Mouse (Mus musculus): ENCODE measurements around the gene Cdkn2a. TPM values are rescaled to one million over a fixed set of nuclear protein-coding genes. Genes with fewer than 3 reads are reported as not detected.

Gene Cdkn2a
- polyA plus RNA-seq, 1 experiment from 2014 or later: not detected

DNA sequence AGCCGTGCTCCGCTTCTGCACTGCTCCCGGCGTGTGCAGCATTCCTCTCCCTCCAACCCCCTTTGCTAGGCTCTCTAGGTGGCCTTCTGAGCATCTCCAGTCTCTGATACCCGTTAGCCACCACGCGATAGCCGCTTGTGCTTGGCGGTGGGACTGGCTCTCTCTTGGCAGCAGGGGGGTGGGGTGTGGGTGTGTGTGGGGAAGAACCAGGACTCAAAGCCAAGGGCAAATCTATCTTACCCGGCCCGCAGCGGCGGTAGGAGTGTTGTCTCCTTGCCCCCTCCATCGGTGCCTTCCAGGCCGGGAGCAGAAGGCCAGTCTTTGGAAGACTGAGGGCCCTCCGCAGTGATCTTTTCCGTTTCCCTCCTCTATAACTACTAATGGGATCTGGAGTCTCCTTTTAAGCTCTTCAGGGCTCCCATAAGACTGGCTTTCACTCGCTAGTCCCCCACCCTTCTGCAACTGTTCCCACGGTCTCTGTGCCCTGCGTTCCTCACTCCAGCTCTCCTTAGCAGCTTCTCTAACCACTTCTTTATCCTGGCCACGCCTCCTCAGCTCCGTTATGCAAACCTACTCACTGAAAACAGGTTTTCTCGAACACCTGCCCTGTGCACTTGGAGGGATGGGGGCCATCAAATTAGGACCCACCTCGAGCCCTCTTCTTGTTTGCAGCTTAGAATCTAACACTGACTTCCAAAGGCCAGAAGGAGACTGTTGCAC lies 19.5 kb downstream of the Cdkn2a start:
- no peak overlapping the region for H3K4me3 ChIP-seq (ENCODE audit: low read depth, low read length)
- H3K4me2 ChIP-seq (ENCODE audit: low read depth, severe bottlenecking): no peak overlapping the region
- no peak overlapping the region for H3K27ac ChIP-seq (replicated peaks; ENCODE audit: low read depth, low read length)
- WGBS: under 1% methylated on average over 24 of the region's 24 CpGs
- ATAC-seq (ENCODE audit: insufficient number of reproducible peaks, low FRiP score, low TSS enrichment, low read depth) (no peak), DNase-seq (ENCODE audit: low spot score) (peak; percentile 41)
- no peaks in the 10 kb centered on the region for H3K9me3 ChIP-seq (ENCODE audit: control insufficient read depth, low read length)
- peaks cover 77% of the 10 kb centered on the region for H3K27me3 ChIP-seq (ENCODE audit: control insufficient read depth, insufficient read depth, low read length)
- H3K36me3 ChIP-seq (ENCODE audit: control insufficient read depth, insufficient read depth, low read length): no peaks in the 10 kb centered on the region
- H3K9ac ChIP-seq (ENCODE audit: low read length): no peak overlapping the region
- H3K4me1 ChIP-seq (ENCODE audit: control insufficient read depth, insufficient read depth, low read length): no peaks in the 10 kb centered on the region

DNA sequence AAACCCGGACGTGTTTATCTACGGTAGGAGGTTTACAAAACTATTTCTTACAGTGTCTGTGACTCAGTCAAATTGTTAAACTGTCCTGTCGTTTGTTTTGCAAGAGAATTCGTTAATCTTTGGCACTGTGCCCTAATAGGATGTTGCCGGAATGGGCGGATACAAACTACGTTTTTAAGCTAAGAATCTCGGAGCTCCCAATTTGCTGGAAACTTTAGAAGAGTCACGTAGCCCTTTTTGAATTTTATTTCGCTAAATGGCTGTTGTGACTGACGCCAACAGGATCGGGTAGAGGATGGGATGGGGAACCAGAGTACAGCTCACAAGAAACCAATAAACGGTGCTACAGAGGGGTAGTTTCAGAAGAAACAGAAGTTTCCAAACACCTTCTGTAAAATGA lies 20.4 kb downstream of the Cdkn2a start:
- Histone ChIP-seq H3K4me2 (ENCODE audit: low read depth, severe bottlenecking) (no peak overlapping the region), H3K4me1 (ENCODE audit: control insufficient read depth, insufficient read depth, low read length) (no peaks in the 10 kb centered on the region), H3K9me3 (ENCODE audit: control insufficient read depth, low read length) (no peaks in the 10 kb centered on the region), H3K27me3 (ENCODE audit: control insufficient read depth, insufficient read depth, low read length) (peaks cover 68% of the 10 kb centered on the region), H3K4me3 (ENCODE audit: low read depth, low read length) (no peak overlapping the region), H3K9ac (ENCODE audit: low read length) (no peak overlapping the region), H3K36me3 (ENCODE audit: control insufficient read depth, insufficient read depth, low read length) (no peaks in the 10 kb centered on the region), H3K27ac (replicated peaks; ENCODE audit: low read depth, low read length) (no peak overlapping the region)
- ATAC-seq (ENCODE audit: insufficient number of reproducible peaks, low FRiP score, low TSS enrichment, low read depth): no peak
- peak; percentile 58 for DNase-seq (ENCODE audit: low spot score)
- 1% methylated on average over 14 of the region's 14 CpGs for WGBS

DNA sequence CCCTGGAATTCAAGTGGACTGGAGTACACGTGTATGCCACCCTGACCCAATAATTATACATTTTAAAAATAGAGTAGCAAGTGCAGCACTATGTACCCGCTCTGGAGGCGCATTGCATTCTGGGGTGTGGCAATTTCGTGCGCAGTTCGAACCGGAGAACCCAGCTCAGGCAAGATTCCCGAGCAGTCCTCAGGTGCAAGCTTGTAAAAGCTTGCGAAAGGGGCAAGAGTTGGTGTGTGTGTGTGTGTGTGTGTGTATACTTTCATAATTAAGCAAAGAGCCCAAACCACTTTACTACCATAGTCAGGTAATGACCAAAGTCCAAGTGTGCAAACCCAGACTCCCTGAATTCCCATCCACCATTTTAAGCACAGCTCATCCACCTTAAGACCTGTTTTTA lies 20.9 kb downstream of the Cdkn2a start:
- Histone ChIP-seq H3K36me3 (ENCODE audit: control insufficient read depth, insufficient read depth, low read length) (no peaks in the 10 kb centered on the region), H3K27me3 (ENCODE audit: control insufficient read depth, insufficient read depth, low read length) (peaks cover 66% of the 10 kb centered on the region), H3K27ac (replicated peaks; ENCODE audit: low read depth, low read length) (no peak overlapping the region), H3K4me3 (ENCODE audit: low read depth, low read length) (no peak overlapping the region), H3K4me2 (ENCODE audit: low read depth, severe bottlenecking) (no peak overlapping the region), H3K9me3 (ENCODE audit: control insufficient read depth, low read length) (no peaks in the 10 kb centered on the region), H3K9ac (ENCODE audit: low read length) (no peak overlapping the region), H3K4me1 (ENCODE audit: control insufficient read depth, insufficient read depth, low read length) (no peaks in the 10 kb centered on the region)
- under 1% methylated on average over 9 of the region's 9 CpGs for WGBS
- DNase-seq (ENCODE audit: low spot score) (no peak), ATAC-seq (ENCODE audit: insufficient number of reproducible peaks, low FRiP score, low TSS enrichment, low read depth) (no peak)

DNA sequence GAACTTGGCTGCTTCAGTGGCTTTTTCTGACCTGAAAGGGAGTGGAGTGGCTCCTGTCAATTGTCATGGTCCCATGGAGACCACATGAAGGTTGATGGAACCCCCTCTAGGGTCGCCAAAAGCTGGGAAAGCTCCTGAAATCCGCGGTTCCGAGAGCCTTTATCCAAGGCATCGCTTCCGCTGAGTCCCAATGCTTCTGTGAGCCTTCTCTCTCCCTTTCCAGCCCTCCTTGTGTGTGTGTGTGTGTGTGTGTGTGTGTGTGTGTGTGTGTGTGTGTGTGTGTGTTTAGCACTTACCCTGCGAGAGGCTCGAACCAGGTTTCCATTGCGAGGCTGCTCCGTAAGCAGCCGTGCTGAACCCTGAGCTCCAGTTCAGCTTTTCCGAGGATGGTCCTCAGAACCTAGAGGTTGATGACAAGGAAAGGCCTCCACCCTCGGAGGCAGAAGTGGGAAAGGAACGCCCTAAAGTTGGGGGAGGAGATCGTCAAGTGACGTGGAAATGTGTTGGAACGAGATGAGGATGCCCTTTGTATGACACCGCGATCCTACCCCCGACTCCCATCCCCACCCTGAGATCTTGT lies 21.4 kb downstream of the Cdkn2a start:
- H3K27me3 ChIP-seq (ENCODE audit: control insufficient read depth, insufficient read depth, low read length): peaks cover 64% of the 10 kb centered on the region
- no peak for ATAC-seq (ENCODE audit: insufficient number of reproducible peaks, low FRiP score, low TSS enrichment, low read depth)
- no peak overlapping the region for H3K4me2 ChIP-seq (ENCODE audit: low read depth, severe bottlenecking)
- H3K4me3 ChIP-seq (ENCODE audit: low read depth, low read length): no peak overlapping the region
- H3K9me3 ChIP-seq (ENCODE audit: control insufficient read depth, low read length): no peaks in the 10 kb centered on the region
- no peak overlapping the region for H3K27ac ChIP-seq (replicated peaks; ENCODE audit: low read depth, low read length)
- no peak overlapping the region for H3K9ac ChIP-seq (ENCODE audit: low read length)
- no peaks in the 10 kb centered on the region for H3K36me3 ChIP-seq (ENCODE audit: control insufficient read depth, insufficient read depth, low read length)
- H3K4me1 ChIP-seq (ENCODE audit: control insufficient read depth, insufficient read depth, low read length): no peaks in the 10 kb centered on the region
- peak; percentile 45 for DNase-seq (ENCODE audit: low spot score)
- under 1% methylated on average over 20 of the region's 20 CpGs for WGBS

DNA sequence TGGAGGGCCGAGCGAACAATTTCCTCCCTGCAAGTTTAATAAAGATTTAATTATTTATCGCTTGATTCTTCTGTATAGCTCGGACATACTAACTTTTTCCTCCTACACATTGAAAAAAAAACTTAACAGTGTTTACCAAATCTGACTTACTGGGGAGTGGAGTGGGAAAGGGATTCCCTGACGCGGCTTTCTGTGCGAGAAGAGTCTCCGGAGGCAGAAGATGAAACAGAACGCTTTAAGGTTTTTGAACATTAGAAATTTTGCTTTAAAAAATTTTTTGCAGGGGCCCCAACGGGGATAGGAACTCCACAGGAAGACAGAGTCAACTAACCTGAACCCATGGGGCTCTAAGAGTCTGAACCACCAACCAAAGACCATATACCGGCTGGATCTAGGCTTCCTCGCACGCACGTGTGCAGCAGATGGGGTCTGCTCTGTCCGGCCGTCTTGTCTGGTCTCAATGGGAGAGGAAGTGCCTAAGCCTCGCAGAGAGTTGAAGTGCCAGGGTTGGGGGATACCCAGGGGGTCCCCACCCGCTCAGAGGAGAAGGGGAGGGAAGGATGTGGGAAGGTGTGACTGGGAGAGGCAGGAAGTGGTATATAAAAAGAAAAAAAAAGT lies 22.2 kb downstream of the Cdkn2a start:
- peaks cover 56% of the 10 kb centered on the region for H3K27me3 ChIP-seq (ENCODE audit: control insufficient read depth, insufficient read depth, low read length)
- H3K36me3 ChIP-seq (ENCODE audit: control insufficient read depth, insufficient read depth, low read length): no peaks in the 10 kb centered on the region
- 4% methylated on average over 18 of the region's 18 CpGs for WGBS
- no peak for ATAC-seq (ENCODE audit: insufficient number of reproducible peaks, low FRiP score, low TSS enrichment, low read depth)
- H3K9ac ChIP-seq (ENCODE audit: low read length): no peak overlapping the region
- H3K4me1 ChIP-seq (ENCODE audit: control insufficient read depth, insufficient read depth, low read length): no peaks in the 10 kb centered on the region
- H3K27ac ChIP-seq (replicated peaks; ENCODE audit: low read depth, low read length): no peak overlapping the region
- H3K9me3 ChIP-seq (ENCODE audit: control insufficient read depth, low read length): no peaks in the 10 kb centered on the region
- H3K4me3 ChIP-seq (ENCODE audit: low read depth, low read length): no peak overlapping the region
- no peak overlapping the region for H3K4me2 ChIP-seq (ENCODE audit: low read depth, severe bottlenecking)
- peak; percentile 45 for DNase-seq (ENCODE audit: low spot score)

DNA sequence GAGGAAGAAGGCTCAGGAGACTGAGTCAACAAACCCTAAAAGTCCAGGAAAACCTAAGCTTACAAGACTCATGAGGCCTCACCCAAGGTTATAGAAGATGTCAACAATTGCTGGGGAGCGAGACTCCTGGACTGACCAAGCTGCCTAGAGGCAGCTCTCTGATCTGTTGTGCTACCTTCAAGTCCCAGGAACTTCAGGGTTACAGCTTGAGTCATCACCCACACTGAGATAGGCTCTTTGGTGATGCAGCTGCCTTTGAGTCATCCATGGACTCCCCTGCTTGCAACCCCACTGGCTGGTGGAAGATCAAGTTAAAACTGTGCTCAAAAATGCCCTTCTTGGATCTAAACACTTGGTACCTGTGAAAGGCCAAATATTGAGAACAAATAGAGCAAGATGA lies 36.7 kb downstream of the Cdkn2a start:
- WGBS: 78% methylated on average over 1 of the region's 1 CpGs
- ATAC-seq (ENCODE audit: insufficient number of reproducible peaks, low FRiP score, low TSS enrichment, low read depth) (no peak), DNase-seq (ENCODE audit: low spot score) (no peak)
- Histone ChIP-seq H3K9me3 (ENCODE audit: control insufficient read depth, low read length) (no peaks in the 10 kb centered on the region), H3K4me2 (ENCODE audit: low read depth, severe bottlenecking) (no peak overlapping the region), H3K27ac (replicated peaks; ENCODE audit: low read depth, low read length) (no peak overlapping the region), H3K36me3 (ENCODE audit: control insufficient read depth, insufficient read depth, low read length) (no peaks in the 10 kb centered on the region), H3K9ac (ENCODE audit: low read length) (no peak overlapping the region), H3K4me3 (ENCODE audit: low read depth, low read length) (no peak overlapping the region), H3K4me1 (ENCODE audit: control insufficient read depth, insufficient read depth, low read length) (no peaks in the 10 kb centered on the region), H3K27me3 (ENCODE audit: control insufficient read depth, insufficient read depth, low read length) (no peaks in the 10 kb centered on the region)

DNA sequence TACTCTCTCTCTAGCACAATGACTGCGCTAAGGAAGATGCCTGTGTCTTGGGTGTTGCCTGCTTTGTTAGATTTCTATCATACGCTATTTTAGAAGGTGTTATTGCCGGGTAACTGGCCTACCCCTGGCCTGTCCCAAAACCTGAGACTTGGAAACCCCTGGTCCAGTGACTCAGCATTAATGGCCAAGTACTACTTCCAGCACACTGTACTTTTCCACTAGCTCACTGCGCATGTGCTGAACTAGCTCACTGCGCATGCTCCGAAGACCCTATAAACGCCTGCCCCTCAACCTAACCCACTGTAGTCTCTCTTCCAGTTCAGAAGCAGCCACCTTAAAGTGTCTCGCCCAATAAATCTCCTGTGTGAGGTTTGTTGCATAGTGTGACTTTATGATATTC lies 60.0 kb downstream of the Cdkn2a start:
- no peak for ATAC-seq (ENCODE audit: insufficient number of reproducible peaks, low FRiP score, low TSS enrichment, low read depth)
- 89% methylated on average over 8 of the region's 8 CpGs for WGBS
- Histone ChIP-seq H3K4me1 (ENCODE audit: control insufficient read depth, insufficient read depth, low read length) (no peaks in the 10 kb centered on the region), H3K27me3 (ENCODE audit: control insufficient read depth, insufficient read depth, low read length) (no peaks in the 10 kb centered on the region), H3K4me3 (ENCODE audit: low read depth, low read length) (no peak overlapping the region), H3K36me3 (ENCODE audit: control insufficient read depth, insufficient read depth, low read length) (no peaks in the 10 kb centered on the region), H3K4me2 (ENCODE audit: low read depth, severe bottlenecking) (no peak overlapping the region), H3K9me3 (ENCODE audit: control insufficient read depth, low read length) (no peaks in the 10 kb centered on the region), H3K9ac (ENCODE audit: low read length) (no peak overlapping the region), H3K27ac (replicated peaks; ENCODE audit: low read depth, low read length) (no peak overlapping the region)
- DNase-seq (ENCODE audit: low spot score): no peak

Data from limb, embryonic 11.5 days (tissue).